Mouse (Mus musculus) lung, adult 2 months (tissue): ENCODE measurements around the gene Clybl.

Experiments used
- CTCF ChIP-seq: fragments of 200-500 bp; IDR thresholded peaks from 2 replicates; pipeline ENCODE4 v1.5.1; 2011; ENCODE audit warnings: mild to moderate bottlenecking, low read length, control low read depth; ENCODE audit not compliant: insufficient read depth
- POLR2A ChIP-seq: fragments of 200-500 bp; IDR thresholded peaks from 2 replicates; pipeline ENCODE4 v1.6.1; 2011; ENCODE audit warnings: low read depth, mild to moderate bottlenecking, control low read depth, low read length, borderline replicate concordance; ENCODE audit errors: extremely low read depth

DNA sequence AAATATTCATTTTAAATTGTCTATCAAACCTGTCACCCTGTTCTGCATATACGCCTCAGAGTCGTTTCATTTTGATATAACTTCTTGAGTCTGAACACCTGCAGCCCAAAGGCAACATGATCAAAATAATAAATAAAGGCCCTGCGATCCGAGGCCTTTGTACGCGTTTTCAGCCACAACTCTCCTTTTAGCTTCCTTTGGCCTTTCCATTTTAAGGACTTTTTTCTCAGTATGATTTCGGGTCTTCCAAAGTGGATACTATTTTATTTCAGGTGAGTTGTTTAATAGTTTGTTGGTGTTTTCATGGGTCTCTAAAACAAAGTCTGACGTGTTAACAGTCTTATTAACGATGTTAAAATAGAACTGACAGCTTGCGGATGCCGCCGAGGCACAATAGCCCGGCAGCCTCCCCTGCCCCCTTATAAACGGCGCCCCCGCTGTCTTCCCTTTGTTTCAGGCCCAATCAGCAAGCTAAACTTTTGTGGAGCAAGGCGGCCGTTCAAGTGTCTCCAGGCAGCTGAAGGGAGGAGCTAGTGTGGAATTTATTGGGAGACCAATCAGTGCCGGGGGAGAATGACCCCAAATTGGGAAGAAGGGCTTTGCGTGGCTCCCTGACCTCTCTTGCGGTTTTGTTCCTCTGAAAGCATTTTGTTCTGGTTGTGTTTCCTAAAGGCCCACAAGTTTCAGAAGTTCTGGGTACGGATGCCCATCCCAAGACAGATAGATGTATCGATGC lies 47.5 kb downstream of the Clybl start:
- no peak for TF ChIP-seq CTCF
- TF ChIP-seq POLR2A: no peak
